Mouse (Mus musculus) stomach, postnatal 0 days (tissue): Measurements from ENCODE around the gene Mcf2l. TPM values are rescaled to one million over a fixed set of nuclear protein-coding genes. Genes with fewer than 3 reads are reported as not detected.

Source experiments
- ATAC-seq: fragments of 200-750 bp; cut with Nextera tagmentation; 2 replicates; pipeline ENCODE4 v1.8.0; 2017; ENCODE audit not compliant: low FRiP score, low TSS enrichment
- DNase-seq: peaks from one replicate; pipeline ENCODE4 v3.0.0-alpha.2; 2016; ENCODE audit warnings: low spot score
- H3K27ac ChIP-seq: fragments of 300-500 bp; sonication (generic); replicated peaks from 2 replicates; pipeline ENCODE4 v1.5.1; 2014; ENCODE audit warnings: mild to moderate bottlenecking, control low read depth
- H3K27me3 ChIP-seq: fragments of 300-500 bp; sonication (generic); 2 replicates; pipeline ENCODE4 v1.6.1; 2014; ENCODE audit warnings: low read length; ENCODE audit not compliant: control insufficient read depth, insufficient read depth
- H3K36me3 ChIP-seq: fragments of 300-500 bp; sonication (generic); 2 replicates; pipeline ENCODE4 v1.6.1; 2014; ENCODE audit warnings: low read length, mixed read lengths; ENCODE audit not compliant: control insufficient read depth, insufficient read depth
- H3K4me1 ChIP-seq: fragments of 300-500 bp; sonication (generic); replicated peaks from 2 replicates; pipeline ENCODE4 v1.6.1; 2014; ENCODE audit warnings: antibody characterized with exemption; ENCODE audit not compliant: control insufficient read depth, insufficient read depth
- H3K4me2 ChIP-seq: fragments of 300-500 bp; sonication (generic); replicated peaks from 2 replicates; pipeline ENCODE4 v1.6.1; 2014; ENCODE audit warnings: low read depth, mild to moderate bottlenecking, control low read depth, moderate library complexity
- H3K4me3 ChIP-seq: fragments of 300-500 bp; sonication (generic); 2 replicates; pipeline ENCODE4 v1.5.1; 2014; ENCODE audit warnings: low read depth, low read length, control low read depth
- H3K9ac ChIP-seq: fragments of 300-500 bp; sonication (generic); 2 replicates; pipeline ENCODE4 v1.6.1; 2014; ENCODE audit warnings: mild to moderate bottlenecking, low read length, control low read depth, mixed read lengths
- H3K9me3 ChIP-seq: fragments of 300-500 bp; sonication (generic); 2 replicates; pipeline ENCODE4 v1.6.1; 2016; ENCODE audit warnings: low read length; ENCODE audit not compliant: control insufficient read depth
- CTCF ChIP-seq: IDR thresholded peaks from 2 replicates; pipeline ENCODE4 v1.5.1; 2016; ENCODE audit warnings: antibody characterized with exemption, low read depth, mild to moderate bottlenecking, moderate library complexity
- EP300 ChIP-seq: optimal IDR thresholded peaks from 2 replicates; pipeline ENCODE3; 2016; ENCODE audit warnings: antibody characterized with exemption
- WGBS: fragments of 180-500 bp; shearing (Covaris S2); extraction: QIAGEN DNeasy Blood & Tissue Kit; methylation state at CpG from one replicate; pipeline ENCODE4 v1.1.7; 2014; 5-methylcytosine and 5-hydroxymethylcytosine counted together
- polyA plus RNA-seq: library from polyadenylated mRNA; unstranded; fragments of >200 nt; fragmentation: Nextera tagmentation; extraction: Ambion mirVana; gene quantifications from 2 replicates; pipeline ENCODE4 v1.2.1, GENCODE M21; 2015

Mcf2l gene
- polyA plus RNA-seq, 1 experiment from 2014 or later, result 9.6 TPM

DNA sequence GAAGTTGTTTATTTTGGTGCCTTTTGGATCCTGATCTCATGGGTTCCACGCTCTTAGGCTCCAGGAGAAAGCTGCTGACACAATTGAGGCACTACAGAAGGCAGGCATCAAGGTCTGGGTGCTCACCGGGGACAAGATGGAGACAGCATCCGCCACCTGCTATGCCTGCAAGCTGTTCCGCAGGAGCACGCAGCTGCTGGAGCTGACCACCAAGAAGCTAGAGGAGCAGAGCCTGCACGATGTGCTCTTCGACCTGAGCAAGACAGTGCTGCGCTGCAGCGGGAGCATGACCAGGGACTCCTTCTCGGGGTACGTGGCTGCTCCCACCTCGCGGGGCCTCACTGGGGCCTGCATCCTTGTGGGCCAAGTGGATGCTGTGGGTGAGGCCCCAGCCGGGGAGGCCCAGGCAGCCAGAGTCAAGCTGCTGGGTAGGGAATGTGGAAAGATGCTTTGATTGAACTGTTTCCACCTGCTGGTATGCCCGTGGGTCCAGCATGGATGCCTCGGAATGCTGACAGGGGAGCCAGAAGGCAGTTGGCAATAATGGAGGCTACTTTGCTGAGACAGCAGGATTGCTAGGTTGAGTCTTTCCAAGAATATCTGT lies 29.2 kb upstream of the Mcf2l start:
- no peak for TF ChIP-seq EP300
- TF ChIP-seq CTCF, result no peak
- 93% methylated on average over 16 of the region's 16 CpGs for WGBS
- H3K36me3 ChIP-seq, result peaks cover 9% of the 10 kb centered on the region
- no peak overlapping the region for H3K27ac ChIP-seq
- H3K9me3 ChIP-seq, result no peaks in the 10 kb centered on the region
- no peak overlapping the region for H3K4me3 ChIP-seq
- no peaks in the 10 kb centered on the region for H3K4me1 ChIP-seq
- H3K27me3 ChIP-seq, result no peaks in the 10 kb centered on the region
- no peak for ATAC-seq
- H3K4me2 ChIP-seq, result no peak overlapping the region
- no peak overlapping the region for H3K9ac ChIP-seq
- DNase-seq, result no peak

DNA sequence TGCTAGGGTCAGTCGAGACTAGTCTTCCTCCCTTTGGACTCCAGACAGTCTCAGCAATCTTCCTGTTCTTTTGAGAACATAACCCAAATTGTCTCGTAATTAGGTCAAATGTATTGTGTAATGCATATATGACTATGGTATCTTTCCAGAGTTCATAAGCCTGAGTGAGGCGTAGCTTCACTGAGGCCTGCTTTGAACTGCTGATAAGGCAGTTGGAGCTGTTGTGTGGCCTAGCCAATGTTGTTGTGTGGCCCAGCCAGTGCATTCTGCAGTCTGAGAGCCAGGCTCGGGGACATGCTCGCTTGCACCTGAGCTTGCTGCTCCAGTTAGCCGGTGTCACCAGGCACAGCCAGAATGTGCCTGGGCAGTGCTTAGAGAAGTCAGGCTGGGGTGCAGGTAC lies 27.2 kb upstream of the Mcf2l start:
- 90% methylated on average over 6 of the region's 6 CpGs for whole genome bisulfite sequencing

DNA sequence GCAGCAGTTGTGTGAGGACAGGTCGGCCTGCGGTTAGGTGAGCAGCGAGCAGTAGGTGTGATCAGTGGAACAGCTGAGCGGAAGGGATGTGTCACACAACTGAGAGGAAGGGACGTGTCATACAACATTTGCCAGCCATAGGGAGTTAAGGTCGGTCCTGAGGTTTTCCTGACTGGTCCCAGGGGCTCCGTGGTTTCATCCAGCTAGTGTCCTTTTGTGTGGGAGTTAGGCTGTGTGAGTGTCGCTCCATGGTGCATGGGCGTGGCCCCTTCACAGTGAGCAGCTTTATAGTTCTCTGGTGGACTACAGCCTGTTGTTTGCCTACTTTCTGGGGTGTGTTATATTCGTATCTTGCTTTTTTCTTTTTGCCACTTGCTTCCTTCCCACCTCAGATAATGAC lies 22.4 kb upstream of the Mcf2l start:
- H3K4me3 ChIP-seq, result no peak overlapping the region
- H3K36me3 ChIP-seq, result peaks cover 11% of the 10 kb centered on the region
- no peaks in the 10 kb centered on the region for H3K9me3 ChIP-seq
- 68% methylated on average over 10 of the region's 10 CpGs for WGBS
- no peak overlapping the region for H3K4me2 ChIP-seq
- H3K4me1 ChIP-seq, result no peaks in the 10 kb centered on the region
- no peaks in the 10 kb centered on the region for H3K27me3 ChIP-seq
- peak; percentile 38; the same call in 1 of the 2 replicates for ATAC-seq
- no peak overlapping the region for H3K9ac ChIP-seq
- H3K27ac ChIP-seq, result no peak overlapping the region
- TF ChIP-seq EP300 (no peak), CTCF (no peak)
- no peak for DNase-seq

More for the DNA sequence above, 27.2 kb upstream of the Mcf2l start:
- Histone ChIP-seq H3K4me1 (no peaks in the 10 kb centered on the region), H3K9ac (no peak overlapping the region), H3K4me2 (no peak overlapping the region), H3K4me3 (no peak overlapping the region), H3K27me3 (no peaks in the 10 kb centered on the region), H3K27ac (no peak overlapping the region), H3K36me3 (peaks cover 13% of the 10 kb centered on the region), H3K9me3 (no peaks in the 10 kb centered on the region)
- DNase-seq, result no peak
- TF ChIP-seq EP300 (no peak), CTCF (no peak)
- no peak for ATAC-seq

DNA sequence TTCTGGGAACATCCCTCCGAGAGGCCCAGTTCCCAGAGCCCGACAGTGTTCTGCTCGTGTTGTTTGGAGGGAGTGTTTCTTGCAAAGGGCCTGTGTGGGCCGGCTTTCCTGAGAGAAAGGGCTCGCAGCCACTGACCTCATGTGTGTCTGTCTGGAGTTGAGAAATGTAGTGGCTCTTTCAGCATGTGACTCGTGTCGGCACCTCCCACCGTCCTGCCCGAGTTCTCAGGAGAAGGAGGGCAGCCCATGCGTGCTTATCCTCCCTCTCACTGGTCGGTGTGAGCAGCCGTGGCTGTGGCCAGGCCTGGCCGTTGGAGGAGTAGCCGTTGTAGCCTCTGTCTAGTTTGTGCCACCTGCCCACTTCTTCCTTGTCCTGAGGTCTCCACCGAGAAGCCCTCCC lies 17.6 kb upstream of the Mcf2l start:
- Histone ChIP-seq H3K4me2 (no peak overlapping the region), H3K27ac (no peak overlapping the region), H3K36me3 (peaks cover 11% of the 10 kb centered on the region; the same call in 1 of the 2 replicates), H3K4me3 (no peak overlapping the region), H3K4me1 (no peaks in the 10 kb centered on the region), H3K9ac (no peak overlapping the region), H3K27me3 (no peaks in the 10 kb centered on the region), H3K9me3 (no peaks in the 10 kb centered on the region)
- DNase-seq, result no peak
- WGBS, result 74% methylated on average over 15 of the region's 15 CpGs
- no peak for ATAC-seq
- no peak for TF ChIP-seq CTCF
- no peak for TF ChIP-seq EP300

DNA sequence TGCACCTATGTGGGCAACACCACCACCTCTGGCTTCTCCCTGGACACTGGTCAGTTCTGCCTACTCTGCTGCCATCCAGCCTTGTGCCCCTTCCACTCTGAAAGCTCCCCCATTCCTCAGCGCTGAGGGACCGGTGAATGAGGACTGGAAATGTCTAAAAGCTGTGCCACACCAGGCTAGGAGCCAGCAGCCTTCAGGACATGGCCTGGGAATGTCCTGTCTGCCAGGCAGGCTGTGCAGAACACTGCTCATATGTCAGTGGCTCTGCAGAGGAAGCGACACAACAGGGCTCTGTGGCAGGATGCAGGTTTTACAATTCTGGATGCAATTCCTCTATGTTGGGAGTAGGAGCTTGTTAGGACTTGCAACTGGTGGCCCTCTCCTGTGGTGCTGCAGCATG lies 10.5 kb upstream of the Mcf2l start:
- TF ChIP-seq CTCF (no peak), EP300 (no peak)
- 89% methylated on average over 3 of the region's 3 CpGs for WGBS
- no peak for ATAC-seq

DNA sequence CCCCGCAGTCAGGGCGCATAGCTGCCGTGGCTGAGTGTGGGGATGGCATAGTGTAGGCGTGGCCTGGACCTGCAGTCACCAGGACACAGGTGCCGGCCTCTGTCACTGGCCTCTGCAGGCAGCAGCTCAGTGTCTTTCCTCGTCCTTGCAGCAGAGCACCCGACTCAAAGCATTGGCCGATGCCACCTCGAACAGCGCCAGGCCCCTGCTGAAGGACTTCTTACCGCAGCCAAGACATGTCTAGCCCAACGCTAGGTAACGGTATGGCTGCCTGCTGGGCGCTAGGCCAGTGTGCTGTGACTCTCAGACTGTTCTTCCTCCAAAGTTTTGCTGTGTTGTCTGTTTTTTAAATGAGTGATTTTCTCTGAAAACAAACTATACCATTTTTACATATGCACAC lies 10.0 kb upstream of the Mcf2l start:
- Histone ChIP-seq H3K4me2 (no peak overlapping the region), H3K27me3 (no peaks in the 10 kb centered on the region), H3K27ac (no peak overlapping the region), H3K9me3 (no peaks in the 10 kb centered on the region), H3K4me1 (no peaks in the 10 kb centered on the region), H3K4me3 (no peak overlapping the region), H3K9ac (no peak overlapping the region), H3K36me3 (peaks cover 11% of the 10 kb centered on the region; the same call in 1 of the 2 replicates)
- TF ChIP-seq CTCF (no peak), EP300 (no peak)
- no peak for ATAC-seq
- WGBS, result 84% methylated on average over 14 of the region's 14 CpGs
- no peak for DNase-seq

More for the DNA sequence above, 10.5 kb upstream of the Mcf2l start:
- Histone ChIP-seq H3K4me2 (no peak overlapping the region), H3K9ac (no peak overlapping the region), H3K36me3 (peaks cover 11% of the 10 kb centered on the region; the same call in 1 of the 2 replicates), H3K4me3 (no peak overlapping the region), H3K27ac (no peak overlapping the region), H3K27me3 (no peaks in the 10 kb centered on the region), H3K4me1 (no peaks in the 10 kb centered on the region), H3K9me3 (no peaks in the 10 kb centered on the region)
- no peak for DNase-seq
